Mouse (Mus musculus) cerebellum, postnatal 25 days (tissue): ENCODE measurements around the gene Ncor2.
"Not testable (repeated sequence)": the region's sequence is repeated elsewhere in the genome, so short reads cannot be mapped to it uniquely, and the experiment has no call there.

Source experiments
- DNase-seq, 2 experiments: peaks; one replicate each; pipeline ENCODE4 v3.0.0; 2021; ENCODE audit warnings: mixed read lengths in 2 of 2

Gene Ncor2

GRCm38 (mm10) chr5:125179007-125179734 is at the start of gene Ncor2:
Gene Ncor2 (minus strand): TSS chr5:125179219.
- DNase-seq, result peak; percentile 87 to 96

GRCm38 (mm10) chr5:125227699-125228098 is 48.7 kb upstream of the Ncor2 start:
- no peak for DNase-seq

GRCm38 (mm10) chr5:125226229-125226634 is 47.2 kb upstream of the Ncor2 start:
- peak; percentile 41 to 67 for DNase-seq

- DNase-seq, result no peak
These were observed 45.9 kb upstream of the Ncor2 start for GRCm38 (mm10) chr5:125224925-125225324.

- no peak for DNase-seq
These were observed 44.9 kb upstream of the Ncor2 start for GRCm38 (mm10) chr5:125223961-125224360.

- peak; percentile 81 to 86 for DNase-seq
These were observed 43.7 kb upstream of the Ncor2 start for GRCm38 (mm10) chr5:125222706-125223105.

GRCm38 (mm10) chr5:125221868-125222267 is 42.8 kb upstream of the Ncor2 start:
- peak; percentile 82 to 89 for DNase-seq

- peak in 1 of 2 experiments; percentile 32 for DNase-seq
These were observed 38.6 kb upstream of the Ncor2 start for GRCm38 (mm10) chr5:125217426-125218170.

- DNase-seq, result peak; percentile 90
These were observed 37.0 kb upstream of the Ncor2 start for GRCm38 (mm10) chr5:125215930-125216459.

- DNase-seq, result peak; percentile 67 to 78
These were observed 36.4 kb upstream of the Ncor2 start for GRCm38 (mm10) chr5:125215346-125215929.

- DNase-seq, result no peak
These were observed 35.0 kb upstream of the Ncor2 start for GRCm38 (mm10) chr5:125214064-125214463.

- not testable (repeated sequence) for DNase-seq
These were observed 25.9 kb upstream of the Ncor2 start for GRCm38 (mm10) chr5:125204910-125205309.

- peak in 1 of 2 experiments; percentile 36 for DNase-seq
These were observed 25.3 kb upstream of the Ncor2 start for GRCm38 (mm10) chr5:125204199-125204815.

GRCm38 (mm10) chr5:125203759-125204158 is 24.7 kb upstream of the Ncor2 start:
- DNase-seq, result peak; percentile 55 to 62

GRCm38 (mm10) chr5:125203099-125203498 is 24.1 kb upstream of the Ncor2 start:
- peak; percentile 74 to 86 for DNase-seq

- peak; percentile 58 to 62 for DNase-seq
These were observed 23.1 kb upstream of the Ncor2 start for GRCm38 (mm10) chr5:125202100-125202499.

- DNase-seq, result no peak
These were observed 20.1 kb upstream of the Ncor2 start for GRCm38 (mm10) chr5:125199086-125199485.

GRCm38 (mm10) chr5:125197325-125197724 is 18.3 kb upstream of the Ncor2 start:
- not testable (repeated sequence) for DNase-seq

GRCm38 (mm10) chr5:125196054-125196453 is 17.0 kb upstream of the Ncor2 start:
- no peak for DNase-seq

GRCm38 (mm10) chr5:125195142-125195541 is 16.1 kb upstream of the Ncor2 start:
- DNase-seq, result peak in 1 of 2 experiments; percentile 25

- DNase-seq, result no peak
These were observed 14.7 kb upstream of the Ncor2 start for GRCm38 (mm10) chr5:125193478-125194439.

- peak in 1 of 2 experiments; percentile 52 for DNase-seq
These were observed 12.6 kb upstream of the Ncor2 start for GRCm38 (mm10) chr5:125191608-125192007.
